Mouse (Mus musculus) liver, embryonic 11.5 days (tissue): ENCODE data around the gene Gm42688. TPM values are rescaled to one million over a fixed set of nuclear protein-coding genes. Genes with fewer than 3 reads are reported as not detected.

Experiments
- ATAC-seq: fragments of 200-750 bp; cut with Nextera tagmentation; replicated peaks from 2 replicates; pipeline ENCODE4 v1.8.0; 2017; ENCODE audit warnings: moderate number of reproducible peaks, mild to moderate bottlenecking, moderate TSS enrichment, moderate library complexity; ENCODE audit not compliant: low FRiP score
- DNase-seq: peaks from one replicate; pipeline ENCODE4 v3.0.0-alpha.2; 2017; ENCODE audit warnings: low spot score
- H3K27ac ChIP-seq: fragments of 300-500 bp; sonication (generic); 2 replicates; pipeline ENCODE4 v1.5.1; 2014; ENCODE audit warnings: mild to moderate bottlenecking, low read depth, low read length, control low read depth
- H3K27me3 ChIP-seq: fragments of 300-500 bp; sonication (generic); replicated peaks from 2 replicates; pipeline ENCODE4 v1.6.1; 2014; ENCODE audit warnings: low read length, mixed read lengths; ENCODE audit not compliant: control insufficient read depth, insufficient read depth
- H3K36me3 ChIP-seq: fragments of 300-500 bp; sonication (generic); 2 replicates; pipeline ENCODE4 v1.6.1; 2014; ENCODE audit warnings: mild to moderate bottlenecking, low read length, moderate library complexity, mixed read lengths; ENCODE audit not compliant: control insufficient read depth, insufficient read depth
- H3K4me1 ChIP-seq: fragments of 300-500 bp; sonication (generic); replicated peaks from 2 replicates; pipeline ENCODE4 v1.6.1; 2014; ENCODE audit warnings: low read length, mixed read lengths; ENCODE audit not compliant: control insufficient read depth, insufficient read depth
- H3K4me2 ChIP-seq: fragments of 300-500 bp; sonication (generic); 2 replicates; pipeline ENCODE4 v1.6.1; 2014; ENCODE audit warnings: mild to moderate bottlenecking, control low read depth, moderate library complexity
- H3K4me3 ChIP-seq: fragments of 300-500 bp; sonication (generic); 2 replicates; pipeline ENCODE4 v1.5.1; 2014; ENCODE audit warnings: low read depth, low read length, control low read depth
- H3K9ac ChIP-seq: fragments of 300-500 bp; sonication (generic); 2 replicates; pipeline ENCODE4 v1.6.1; 2014; ENCODE audit warnings: low read depth, low read length, control low read depth
- H3K9me3 ChIP-seq: fragments of 300-500 bp; sonication (generic); 2 replicates; pipeline ENCODE4 v1.6.1; 2016; ENCODE audit warnings: low read length, inconsistent platforms, mixed read lengths; ENCODE audit not compliant: control insufficient read depth
- WGBS: fragments of 180-500 bp; shearing (Covaris S2); extraction: QIAGEN DNeasy Blood & Tissue Kit; methylation state at CpG from one replicate; pipeline ENCODE4 v1.1.7; 2014; 5-methylcytosine and 5-hydroxymethylcytosine counted together
- polyA plus RNA-seq: library from polyadenylated mRNA; unstranded; fragments of >200 nt; fragmentation: Nextera tagmentation; extraction: Ambion mirVana; gene quantifications from 2 replicates; pipeline ENCODE4 v1.2.1, GENCODE M21; 2014

Gene Gm42688
- 2.7 and 2.9 TPM in 2 replicates for polyA plus RNA-seq

- Histone ChIP-seq H3K9ac (peak within 1 kb of the TSS; percentile 95), H3K4me2 (peak within 1 kb of the TSS; percentile 100), H3K27ac (peak within 1 kb of the TSS; percentile 87), H3K9me3 (no peaks in the 10 kb centered on the region), H3K4me1 (peaks cover 23% of the 10 kb centered on the region), H3K36me3 (peaks cover 2% of the 10 kb centered on the region; the same call in 1 of the 2 replicates), H3K4me3 (peak within 1 kb of the TSS; percentile 87), H3K27me3 (no peaks in the 10 kb centered on the region; the same call in none of the 2 replicates)
- ATAC-seq (peak; percentile 86), DNase-seq (peak; percentile 78)
- under 1% methylated on average over 25 of the region's 25 CpGs for WGBS
Measured at GRCm38 (mm10) chr6:83101316-83101687, at the start of gene Gm42688, which contains the start of gene Ccdc142. Gene Gm42688 (plus strand): TSS chr6:83101617. Gene Ccdc142 (plus strand): TSS chr6:83101601.

- peak overlapping the region; percentile 87 for H3K27ac ChIP-seq
- H3K9ac ChIP-seq, result peak overlapping the region; percentile 94
- H3K9me3 ChIP-seq, result no peaks in the 10 kb centered on the region
- peak; percentile 58 for DNase-seq
- H3K4me3 ChIP-seq, result peak overlapping the region; percentile 79
- peak overlapping the region; percentile 95 for H3K4me2 ChIP-seq
- 0 out of 2 replicates have a peak, but pooled peaks have one; percentile 6 for ATAC-seq
- 2% methylated on average over 26 of the region's 26 CpGs for WGBS
- H3K36me3 ChIP-seq, result peaks cover 22% of the 10 kb centered on the region
- H3K27me3 ChIP-seq, result no peaks in the 10 kb centered on the region
- peaks cover 19% of the 10 kb centered on the region for H3K4me1 ChIP-seq
Measured at GRCm38 (mm10) chr6:83053136-83053960, 48.1 kb upstream of the Gm42688 start.

- no peaks in the 10 kb centered on the region for H3K27me3 ChIP-seq
- under 1% methylated on average over 64 of the region's 64 CpGs for WGBS
- peak within 1 kb of the TSS; percentile 87 for H3K27ac ChIP-seq
- peak within 1 kb of the TSS; percentile 79 for H3K4me3 ChIP-seq
- H3K36me3 ChIP-seq, result peaks cover 22% of the 10 kb centered on the region
- H3K4me2 ChIP-seq, result peak within 1 kb of the TSS; percentile 95
- DNase-seq (peak; percentile 97), ATAC-seq (peak; percentile 93)
- peak within 1 kb of the TSS; percentile 94 for H3K9ac ChIP-seq
- H3K9me3 ChIP-seq, result no peaks in the 10 kb centered on the region
- H3K4me1 ChIP-seq, result peaks cover 20% of the 10 kb centered on the region
Measured at GRCm38 (mm10) chr6:83054074-83054851, 47.2 kb upstream of the Gm42688 start, which contains the start of gene Aup1. Gene Aup1 (plus strand): TSS chr6:83054521.

DNA sequence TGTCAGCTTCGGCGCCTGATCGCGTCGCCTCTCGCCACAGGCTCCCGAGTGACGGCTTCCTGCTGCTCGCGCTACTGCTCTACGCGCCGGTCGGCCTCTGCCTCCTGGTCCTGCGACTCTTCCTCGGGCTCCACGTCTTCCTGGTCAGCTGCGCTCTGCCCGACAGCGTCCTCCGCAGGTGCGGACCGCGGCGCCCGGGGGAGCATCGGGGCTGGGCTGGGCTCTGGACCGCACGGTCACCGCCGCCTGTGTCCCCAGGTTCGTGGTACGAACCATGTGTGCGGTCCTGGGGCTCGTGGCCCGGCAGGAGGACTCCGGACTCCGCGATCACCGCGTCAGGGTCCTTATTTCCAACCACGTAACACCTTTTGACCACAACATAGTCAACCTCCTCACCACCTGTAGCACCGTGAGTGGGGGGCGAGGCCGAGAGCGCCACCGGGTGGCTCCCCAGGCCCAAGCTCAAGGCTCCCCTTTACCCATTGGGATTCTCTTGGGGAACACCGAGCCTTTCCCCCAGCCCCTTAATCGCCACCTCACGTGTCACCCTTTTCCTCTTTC, 46.5 kb upstream of the Gm42688 start, which contains the start of gene Htra2:
Htra2 (minus strand) TSS at position 403 of the 561 bp plus-strand sequence.
- under 1% methylated on average over 50 of the region's 50 CpGs for WGBS
- peak within 1 kb of the TSS; percentile 94 for H3K9ac ChIP-seq
- peaks cover 22% of the 10 kb centered on the region for H3K36me3 ChIP-seq
- ATAC-seq (peak; percentile 17), DNase-seq (no peak)
- peak within 1 kb of the TSS; percentile 87 for H3K27ac ChIP-seq
- no peaks in the 10 kb centered on the region for H3K27me3 ChIP-seq
- H3K4me2 ChIP-seq, result peak within 1 kb of the TSS; percentile 95
- H3K4me1 ChIP-seq, result peaks cover 21% of the 10 kb centered on the region
- peak within 1 kb of the TSS; percentile 79 for H3K4me3 ChIP-seq
- no peaks in the 10 kb centered on the region for H3K9me3 ChIP-seq

GRCm38 (mm10) chr6:83057790-83058189, 43.6 kb upstream of the Gm42688 start, which contains the start of gene Dqx1:
Gene Dqx1 (plus strand): TSS chr6:83057844.
- Histone ChIP-seq H3K36me3 (peaks cover 15% of the 10 kb centered on the region), H3K4me3 (peak within 1 kb of the TSS; percentile 33), H3K4me2 (peak within 1 kb of the TSS; percentile 54), H3K27me3 (peaks cover 20% of the 10 kb centered on the region), H3K4me1 (peaks cover 17% of the 10 kb centered on the region), H3K9ac (peak within 1 kb of the TSS; percentile 26; the same call in 1 of the 2 replicates), H3K27ac (no peak within 1 kb of the TSS; the same call in 1 of the 2 replicates), H3K9me3 (no peaks in the 10 kb centered on the region)
- no peak for DNase-seq
- no peak for ATAC-seq
- WGBS, result 64% methylated on average over 3 of the region's 3 CpGs

DNA sequence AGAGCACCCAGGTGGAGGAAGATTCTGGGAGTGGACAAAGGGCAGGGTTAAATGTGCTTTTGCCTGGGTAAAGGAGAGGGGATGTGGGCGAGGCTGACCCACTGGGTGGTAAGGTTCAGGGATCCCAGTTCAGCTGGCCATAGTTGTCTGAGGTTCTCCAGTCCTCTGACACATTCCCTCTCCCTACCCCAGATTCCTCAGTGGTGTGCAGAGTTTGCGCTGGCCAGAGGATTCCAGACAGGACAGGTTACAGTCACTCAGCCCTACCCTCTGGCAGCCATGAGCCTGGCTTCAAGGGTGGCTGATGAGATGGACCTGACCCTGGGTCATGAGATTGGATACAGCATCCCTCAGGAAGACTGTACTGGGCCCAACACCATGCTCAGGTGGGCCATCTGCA, 42.7 kb upstream of the Gm42688 start:
- DNase-seq (no peak), ATAC-seq (no peak)
- H3K27me3 ChIP-seq, result peaks cover 30% of the 10 kb centered on the region
- 91% methylated on average over 2 of the region's 2 CpGs for WGBS
- no peak overlapping the region for H3K9ac ChIP-seq
- H3K36me3 ChIP-seq, result peaks cover 15% of the 10 kb centered on the region
- no peak overlapping the region for H3K27ac ChIP-seq
- H3K4me3 ChIP-seq, result peak overlapping the region; percentile 33; the same call in 1 of the 2 replicates
- H3K4me2 ChIP-seq, result peak overlapping the region; percentile 54
- peaks cover 13% of the 10 kb centered on the region for H3K4me1 ChIP-seq
- no peaks in the 10 kb centered on the region for H3K9me3 ChIP-seq

DNA sequence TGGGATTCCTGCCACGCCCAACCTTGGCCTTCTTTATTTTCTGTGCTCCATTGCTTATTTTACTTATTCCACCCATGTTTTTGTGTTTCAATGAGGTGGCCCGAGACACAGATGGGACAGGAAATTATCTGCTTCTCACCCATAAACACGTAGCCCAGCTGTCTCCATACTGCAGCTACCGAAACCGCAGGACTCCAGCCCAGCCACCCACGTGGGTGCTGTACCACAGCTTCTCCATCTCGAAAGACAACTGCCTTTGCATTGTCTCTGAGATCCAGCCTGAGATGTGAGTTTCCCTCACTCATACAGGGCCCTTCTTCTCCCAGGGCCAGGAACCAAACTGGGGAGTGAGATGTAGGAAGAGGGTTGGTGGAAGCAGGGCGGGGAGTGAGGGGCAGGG, 35.4 kb upstream of the Gm42688 start:
- Histone ChIP-seq H3K4me2 (no peak overlapping the region), H3K9ac (no peak overlapping the region), H3K4me1 (peaks cover 15% of the 10 kb centered on the region), H3K36me3 (no peaks in the 10 kb centered on the region), H3K27me3 (peaks cover 100% of the 10 kb centered on the region), H3K9me3 (no peaks in the 10 kb centered on the region), H3K4me3 (no peak overlapping the region), H3K27ac (no peak overlapping the region)
- WGBS, result 38% methylated on average over 8 of the region's 8 CpGs
- DNase-seq (no peak), ATAC-seq (no peak)

DNA sequence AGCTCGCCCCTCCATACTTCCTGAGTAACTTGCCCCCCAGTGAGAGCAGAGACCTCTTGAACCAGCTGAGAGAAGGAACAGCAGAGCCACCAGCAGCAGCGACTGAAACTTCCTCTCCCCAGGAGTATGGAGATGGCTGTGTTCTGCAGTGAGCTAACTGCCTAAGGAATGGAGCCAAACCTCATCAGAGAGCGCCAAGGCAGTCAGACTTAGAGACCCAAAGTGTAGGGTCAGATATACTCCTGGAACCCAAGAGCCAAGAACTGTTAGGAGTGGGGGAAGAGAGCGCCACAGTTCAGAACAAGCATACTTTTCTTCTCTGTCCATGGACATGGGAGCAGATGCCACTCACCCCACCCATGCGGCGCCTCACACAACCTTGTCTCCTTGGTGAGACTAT, 35.0 kb upstream of the Gm42688 start:
- Histone ChIP-seq H3K4me1 (peaks cover 19% of the 10 kb centered on the region), H3K9me3 (no peaks in the 10 kb centered on the region), H3K4me2 (no peak overlapping the region), H3K27me3 (peaks cover 100% of the 10 kb centered on the region), H3K36me3 (no peaks in the 10 kb centered on the region), H3K9ac (no peak overlapping the region), H3K27ac (no peak overlapping the region), H3K4me3 (no peak overlapping the region)
- 33% methylated on average over 6 of the region's 6 CpGs for WGBS
- ATAC-seq (no peak), DNase-seq (no peak)
